Mouse (Mus musculus): ENCODE data around the gene Suclg2.

Gene Suclg2

DNA sequence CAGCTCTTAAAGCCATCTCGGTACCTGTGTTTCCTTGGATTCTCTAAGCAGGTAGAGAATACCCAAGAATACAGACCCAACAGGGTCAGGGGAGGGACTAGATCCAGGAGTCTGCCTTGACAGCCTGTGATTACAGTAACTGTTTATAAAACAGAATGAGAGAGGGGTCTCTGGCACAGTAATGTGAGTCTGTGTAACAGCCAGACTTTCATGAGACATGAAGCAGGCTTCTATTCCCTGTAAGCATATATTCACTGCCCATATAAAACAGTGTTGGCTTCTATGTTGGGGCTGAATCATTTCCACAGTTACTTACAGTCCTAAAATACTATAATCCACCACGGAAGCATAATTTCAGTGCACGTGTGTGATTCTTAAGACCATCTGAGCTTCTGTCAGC, 19.3 kb downstream of the Suclg2 start:
- DNase-seq: no peak

DNA sequence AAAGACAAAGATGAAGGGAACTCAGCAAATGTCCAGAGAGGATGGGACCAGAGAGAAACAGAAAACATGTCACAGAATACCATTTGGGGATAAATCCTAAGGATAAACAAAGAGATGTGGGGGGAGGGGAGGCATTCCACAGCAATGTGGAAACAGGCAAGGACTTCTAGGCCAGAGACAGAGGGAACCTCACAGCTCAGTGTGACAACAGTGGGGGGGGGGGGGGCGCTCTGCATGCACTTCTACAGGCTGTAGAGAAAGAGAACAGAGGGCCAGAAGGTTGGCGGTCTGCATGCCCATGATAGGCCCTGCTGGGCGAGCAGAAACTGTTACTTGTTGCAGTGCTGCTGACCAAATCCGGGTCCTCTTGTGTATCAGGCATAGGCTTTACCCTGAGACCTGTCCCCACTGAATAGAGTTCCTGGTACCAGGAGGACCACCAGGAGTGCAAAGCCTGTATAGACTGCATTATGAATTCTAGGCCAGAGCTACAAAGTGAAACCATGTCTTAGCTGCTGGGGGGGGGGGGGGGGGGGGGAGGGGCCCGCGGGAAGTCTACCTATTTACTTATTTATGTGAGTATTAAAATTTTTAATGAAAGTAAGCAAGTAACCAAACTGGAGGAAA, 20.0 kb downstream of the Suclg2 start:
- DNase-seq: no peak

DNA sequence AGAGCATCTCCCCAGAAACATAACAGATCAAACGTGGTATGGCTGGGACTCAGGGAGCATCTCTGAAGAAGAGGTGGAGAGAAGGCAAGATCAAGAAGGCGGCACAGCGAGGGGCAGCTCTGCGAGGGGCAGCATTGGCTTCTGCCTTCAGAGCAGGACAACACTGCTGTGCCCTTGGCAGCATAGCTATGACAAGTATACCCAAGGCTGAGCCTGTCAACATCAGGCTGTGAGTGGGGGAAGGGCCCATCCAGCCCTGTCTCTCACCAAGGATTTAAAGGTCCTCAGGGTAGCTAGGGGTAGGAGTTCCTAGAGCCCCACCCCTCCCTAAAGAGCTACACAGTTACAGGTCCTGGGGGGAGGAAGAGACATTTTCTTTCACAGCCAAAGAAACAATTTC, 23.7 kb downstream of the Suclg2 start:
- no peak for DNase-seq

DNA sequence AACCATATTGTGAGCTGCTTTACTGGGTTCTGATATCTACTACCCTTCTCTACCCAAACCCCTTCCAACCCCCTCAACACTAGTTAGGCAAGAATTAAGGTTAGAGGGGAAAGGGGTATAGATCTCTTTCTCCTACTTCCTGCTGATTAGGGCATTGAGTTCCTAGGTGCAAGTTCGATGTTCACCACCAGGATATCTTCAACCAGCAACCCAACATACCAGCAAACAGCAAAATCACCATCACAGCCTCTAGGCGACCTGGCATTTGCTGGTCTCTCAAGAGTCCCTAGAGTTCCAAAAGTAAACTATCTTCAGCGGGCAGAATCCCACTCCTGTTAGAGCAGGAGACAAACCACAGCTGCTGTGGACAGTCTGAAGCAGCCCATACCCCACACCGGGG, 33.4 kb downstream of the Suclg2 start:
- DNase-seq: no peak

DNA sequence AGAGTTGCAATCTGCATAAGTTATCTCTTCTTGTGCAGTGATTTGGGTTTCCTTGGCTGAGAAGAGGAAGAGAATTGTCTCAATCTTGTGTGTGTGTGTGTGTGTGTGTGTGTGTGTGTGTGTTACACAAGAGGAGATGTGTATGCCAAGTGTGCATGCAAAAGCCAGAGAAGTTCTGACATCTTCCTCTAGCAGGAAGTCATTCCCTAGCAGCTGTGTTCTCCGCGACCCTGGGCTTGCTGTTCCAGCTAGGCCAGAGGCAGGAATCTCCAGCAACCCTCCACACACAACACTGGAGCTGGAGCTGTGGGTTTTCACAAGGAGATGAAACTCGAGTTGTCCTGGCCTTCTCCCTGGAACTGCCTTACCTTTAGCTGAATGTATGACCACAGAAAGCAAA, 38.9 kb downstream of the Suclg2 start:
- DNase-seq: no peak

DNA sequence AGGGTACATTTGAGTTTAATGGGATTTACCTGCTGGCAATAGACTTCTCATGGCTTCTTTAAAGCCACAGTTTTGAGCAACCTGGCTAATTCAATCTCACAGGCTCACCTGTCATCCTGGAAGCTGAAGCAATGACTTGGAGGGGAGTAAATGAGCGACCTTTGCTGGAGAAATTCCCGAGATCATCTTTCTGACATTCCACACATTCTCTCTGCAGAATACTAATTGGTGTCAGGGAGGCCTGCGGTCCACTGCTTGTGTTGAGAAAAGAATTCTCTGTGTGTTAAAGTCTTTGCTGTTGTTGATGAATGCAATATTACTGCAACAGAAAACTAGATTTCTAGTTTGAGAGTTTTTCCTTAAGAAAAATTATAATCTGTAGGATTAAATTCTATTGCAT, 39.3 kb downstream of the Suclg2 start:
- no peak for DNase-seq

DNA sequence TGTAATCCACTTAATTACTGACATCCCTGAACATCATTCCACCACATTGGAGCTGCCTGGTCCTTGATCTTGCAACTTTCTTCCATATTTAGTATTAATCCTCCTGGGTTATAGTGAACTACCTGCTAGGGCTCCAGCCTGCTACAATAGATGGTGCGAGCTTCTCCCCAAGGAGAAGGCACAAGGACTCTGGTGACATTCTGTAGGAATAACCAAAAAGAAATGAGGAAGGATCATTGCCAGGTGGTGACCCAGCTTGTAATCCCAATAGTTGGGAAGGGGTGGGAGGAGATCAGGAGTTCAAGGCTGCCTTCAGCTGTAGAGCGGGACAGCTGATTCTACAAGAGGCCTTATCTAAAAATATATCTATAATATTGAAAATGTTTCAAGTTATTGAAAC, 41.6 kb downstream of the Suclg2 start:
- DNase-seq: no peak

DNA sequence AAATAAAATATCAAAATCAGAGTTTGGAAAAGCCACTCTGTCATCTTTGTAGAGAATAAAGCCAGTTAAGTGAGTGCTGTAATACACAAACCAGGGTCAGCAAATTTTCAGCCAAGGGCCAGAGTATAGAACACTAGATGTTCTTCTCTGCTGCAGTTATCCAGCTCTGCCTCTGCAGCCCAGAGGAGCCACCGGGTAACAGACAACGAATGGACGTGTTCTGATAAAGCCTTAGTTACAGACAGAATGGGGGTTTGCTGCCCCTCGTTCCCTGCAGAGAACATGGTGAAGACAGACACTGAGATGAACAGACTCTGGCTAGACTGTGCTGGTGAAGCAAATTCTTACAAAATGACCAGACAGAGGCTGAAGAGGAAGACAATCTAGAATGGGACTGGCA, 42.2 kb downstream of the Suclg2 start:
- DNase-seq: no peak

DNA sequence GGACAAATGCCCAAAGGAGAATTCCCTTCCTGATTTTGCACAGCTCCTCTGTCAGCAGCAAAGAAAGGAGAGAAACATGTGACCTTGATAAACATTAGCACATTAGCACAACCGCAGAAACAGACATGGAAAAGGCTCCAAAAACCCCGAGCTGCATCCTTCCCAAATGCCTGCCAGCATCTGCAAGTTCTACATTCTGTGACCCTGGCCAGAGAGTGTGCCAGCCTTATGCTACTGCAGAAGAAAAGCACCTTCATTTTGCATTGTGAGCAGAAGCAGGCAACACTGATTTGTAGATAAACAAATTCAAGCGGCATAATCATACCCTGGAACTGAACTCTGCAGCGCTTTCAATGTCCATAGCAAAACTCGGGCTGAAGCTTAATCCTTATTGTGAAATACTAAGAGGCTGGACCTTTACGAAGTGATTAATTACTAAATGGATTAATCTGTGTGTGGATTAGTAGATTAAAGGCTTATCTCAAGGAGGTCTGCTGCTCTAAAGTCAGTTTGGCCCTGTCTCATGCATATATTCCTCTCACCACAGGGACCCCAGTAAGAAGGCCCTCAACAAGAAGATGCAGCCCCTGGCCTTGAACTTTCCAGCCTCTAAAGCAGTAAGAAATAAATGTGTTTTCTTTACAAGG, 43.4 kb downstream of the Suclg2 start:
- DNase-seq: no peak

DNA sequence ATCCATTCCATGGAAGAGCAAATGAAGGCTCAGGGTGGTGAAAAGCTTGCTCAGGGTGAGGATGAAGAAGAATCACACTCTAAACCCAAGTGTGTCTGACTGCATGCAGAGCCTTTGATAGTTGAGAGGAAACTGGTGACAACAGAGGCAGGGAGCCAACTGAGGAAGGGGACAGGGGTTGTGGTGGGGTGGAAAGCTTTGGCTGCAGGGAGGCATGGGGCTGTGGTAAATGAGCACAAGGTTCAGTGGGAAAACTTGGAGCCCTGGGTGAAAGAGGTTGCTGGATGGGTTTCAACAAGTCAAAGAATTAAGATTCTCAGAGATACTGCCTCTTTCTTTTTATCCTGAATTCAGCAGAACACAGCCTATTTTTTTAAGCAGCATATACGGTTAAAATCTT, 43.9 kb downstream of the Suclg2 start:
- DNase-seq: no peak

DNA sequence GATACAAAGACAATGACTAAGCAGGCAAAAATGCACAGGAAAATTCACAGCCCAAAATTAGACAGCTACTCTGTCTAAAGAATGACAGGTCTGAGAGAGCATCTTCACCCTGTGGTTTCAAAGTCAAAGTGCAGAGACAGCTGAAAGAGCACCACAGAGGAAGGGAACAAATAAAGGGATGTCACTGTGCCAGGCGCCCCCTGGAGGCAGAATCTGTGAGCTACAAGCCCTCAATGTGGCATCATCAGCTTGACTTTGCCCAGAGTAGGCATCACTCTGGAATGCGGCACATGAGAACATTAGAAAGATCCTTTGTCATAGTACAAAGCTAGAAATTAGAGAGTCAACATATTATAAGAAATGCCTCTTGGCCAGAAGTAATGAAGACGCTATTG, 49.3 kb downstream of the Suclg2 start:
- peak; percentile 29 for DNase-seq

DNA sequence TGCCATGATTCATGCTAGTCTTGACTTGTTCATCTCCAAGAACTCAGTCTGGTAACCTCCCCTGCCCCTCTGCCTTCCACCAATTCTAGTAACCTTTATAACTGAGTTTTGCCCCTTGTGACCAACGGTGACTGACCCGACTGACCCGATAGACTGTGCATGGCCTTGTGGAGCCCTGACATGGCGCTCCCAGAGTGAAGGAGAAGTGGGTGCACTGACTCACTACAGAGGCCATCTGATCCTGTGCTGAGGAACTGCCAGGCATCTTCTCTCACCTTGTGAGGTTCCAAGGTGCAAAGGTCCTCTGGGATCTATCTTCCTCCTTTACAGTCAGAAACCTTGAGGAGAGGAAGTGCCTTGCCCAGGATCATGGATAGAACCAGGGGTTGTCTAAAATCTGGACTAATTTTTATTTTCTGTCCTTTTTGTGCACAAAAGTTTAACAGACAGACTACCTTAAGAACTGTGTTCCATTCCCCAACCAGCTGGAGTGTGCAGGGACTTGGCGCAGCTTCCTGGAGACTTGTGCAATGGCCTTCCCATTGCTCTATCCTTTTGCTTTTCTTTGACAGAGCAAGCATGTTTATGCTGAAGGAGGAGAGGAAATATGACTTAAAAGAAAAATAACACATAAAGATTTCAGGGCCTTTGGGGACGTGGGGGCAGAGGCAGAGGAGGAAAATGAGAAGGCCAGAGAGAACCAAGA, 49.8 kb downstream of the Suclg2 start:
- no peak for DNase-seq

DNA sequence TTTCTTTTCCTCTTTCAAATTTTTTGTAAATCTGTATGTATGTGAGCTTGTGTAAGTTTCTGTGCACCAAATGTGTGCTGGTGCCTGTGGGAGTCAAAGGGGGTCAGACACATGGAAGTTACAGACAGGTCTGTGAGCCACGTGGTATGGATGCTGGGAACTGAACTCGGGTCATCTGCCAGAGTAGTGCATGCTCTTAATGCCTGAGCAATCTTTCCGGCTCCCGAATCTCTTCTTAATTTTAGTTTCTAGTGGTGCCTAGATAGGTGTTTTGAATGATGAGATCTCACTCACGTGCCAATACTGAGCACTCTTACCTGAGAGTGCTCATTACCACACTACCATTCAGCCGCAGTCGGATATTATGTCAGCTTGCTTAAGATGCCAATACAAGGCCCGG, 60.9 kb downstream of the Suclg2 start:
- no peak for DNase-seq

DNA sequence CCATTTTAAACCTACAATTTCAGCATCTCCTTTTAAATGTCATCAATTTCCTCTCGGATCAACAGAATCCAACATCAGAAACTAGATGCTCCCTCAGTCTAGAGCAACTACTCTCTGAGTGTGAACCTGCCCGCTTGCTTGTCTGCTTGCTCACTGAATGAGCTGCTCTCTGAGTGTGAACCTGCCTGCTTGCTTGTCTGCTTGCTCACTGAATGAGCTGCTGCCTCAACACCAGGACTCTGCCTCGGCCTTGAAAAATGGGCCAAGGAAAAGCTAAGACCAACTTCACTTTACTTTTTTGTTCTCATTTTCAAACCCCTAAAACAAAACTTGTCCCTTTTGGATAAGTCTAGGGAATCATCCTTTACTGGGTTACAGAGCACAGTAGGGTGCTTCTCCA, 64.9 kb downstream of the Suclg2 start:
- DNase-seq: no peak

DNA sequence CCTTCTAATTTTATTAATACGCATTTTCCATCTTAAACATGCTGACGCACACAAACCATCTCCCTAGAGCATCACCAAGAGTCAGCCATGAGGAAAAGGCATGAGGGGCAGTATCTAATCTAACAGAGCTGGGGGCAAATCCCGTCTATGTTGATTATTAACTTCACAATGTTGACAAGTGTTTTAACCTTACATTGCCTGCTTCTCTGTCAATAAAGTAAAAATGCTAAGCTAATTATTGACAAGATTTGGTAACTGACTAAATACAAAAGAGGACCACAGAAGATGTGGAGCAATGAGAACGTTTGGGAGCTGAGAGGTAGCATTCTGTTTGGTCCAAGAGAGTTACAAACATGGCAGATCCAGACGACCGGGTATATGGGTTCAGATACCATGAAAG, 65.8 kb downstream of the Suclg2 start:
- no peak for DNase-seq

DNA sequence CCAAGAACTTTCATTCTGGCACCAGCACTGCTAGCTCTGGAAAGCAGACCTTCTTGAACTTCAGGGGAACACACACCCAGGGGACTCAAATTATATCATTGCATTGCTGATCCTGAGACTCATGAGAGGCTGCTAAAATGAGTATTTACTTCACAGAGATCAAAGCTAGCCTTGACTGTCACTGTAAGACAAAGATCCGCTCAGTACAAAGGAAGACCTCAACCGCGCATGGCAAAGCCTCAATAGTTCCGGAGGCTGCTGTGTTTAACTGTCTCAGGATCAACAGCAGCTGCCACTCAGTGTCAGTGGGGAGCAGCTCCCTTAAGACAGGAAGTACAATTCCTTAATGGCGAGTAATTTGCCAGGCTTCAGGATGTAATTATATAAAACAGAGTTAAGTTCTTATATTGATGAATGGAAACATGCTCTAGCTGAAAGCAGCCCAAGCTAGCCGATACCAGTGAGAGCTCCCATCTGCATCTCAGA, 67.2 kb downstream of the Suclg2 start:
- no peak for DNase-seq

DNA sequence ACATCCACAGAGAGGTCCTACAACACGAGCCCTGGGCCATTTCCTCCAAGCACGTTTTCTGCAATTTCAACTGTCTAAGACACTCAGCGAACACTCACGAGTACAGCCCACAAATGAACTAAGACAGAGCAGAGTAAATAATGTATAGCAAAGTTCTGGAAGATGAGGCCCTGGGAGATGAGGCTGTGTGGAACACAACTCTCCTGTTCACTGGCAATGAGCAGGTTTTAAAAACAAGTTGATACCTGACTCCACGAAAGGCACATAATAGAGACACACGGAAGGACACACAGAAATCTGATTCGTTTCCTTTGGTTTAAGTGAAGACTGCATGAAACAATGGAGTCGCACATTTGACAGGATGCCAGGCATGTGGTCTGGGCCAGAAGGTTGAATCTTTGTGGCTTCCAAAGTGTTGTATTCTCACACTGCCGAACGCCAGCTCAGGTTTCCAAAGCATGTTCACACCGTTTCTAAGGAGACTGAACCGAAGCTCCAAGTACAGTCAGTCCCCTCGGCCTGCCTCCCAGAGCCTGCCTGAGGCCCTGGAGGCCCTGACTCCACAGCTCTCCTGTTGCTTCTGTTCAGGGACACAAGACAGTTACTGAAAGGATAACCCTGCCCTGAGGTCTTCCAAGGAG, 68.4 kb downstream of the Suclg2 start:
- DNase-seq: no peak

DNA sequence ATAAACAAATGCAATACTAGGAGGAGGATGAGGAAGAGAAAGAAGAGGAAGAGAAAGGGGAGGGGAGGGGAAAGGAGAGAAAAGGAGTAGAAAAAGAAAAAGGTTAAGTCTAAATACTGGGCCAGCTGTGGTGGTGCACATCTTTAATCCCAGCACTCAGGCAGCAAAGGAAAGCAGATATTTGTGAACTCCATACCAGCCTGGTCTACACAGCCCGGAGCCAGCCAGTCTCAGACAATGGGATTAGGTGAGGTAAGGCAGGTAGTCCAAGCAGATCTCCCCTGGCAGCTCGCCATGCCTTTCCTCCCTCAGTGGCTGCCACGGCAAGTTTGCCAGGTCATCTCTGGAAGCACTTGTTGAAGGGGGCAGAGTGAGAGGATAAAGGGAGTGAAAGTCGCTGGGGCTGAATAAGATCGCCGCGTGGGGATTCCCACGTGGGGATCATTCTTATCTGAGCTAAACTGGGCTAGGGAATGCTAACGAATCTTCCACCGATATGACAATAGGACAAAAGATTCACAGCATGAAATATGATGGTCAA, 69.4 kb downstream of the Suclg2 start:
- no peak for DNase-seq

DNA sequence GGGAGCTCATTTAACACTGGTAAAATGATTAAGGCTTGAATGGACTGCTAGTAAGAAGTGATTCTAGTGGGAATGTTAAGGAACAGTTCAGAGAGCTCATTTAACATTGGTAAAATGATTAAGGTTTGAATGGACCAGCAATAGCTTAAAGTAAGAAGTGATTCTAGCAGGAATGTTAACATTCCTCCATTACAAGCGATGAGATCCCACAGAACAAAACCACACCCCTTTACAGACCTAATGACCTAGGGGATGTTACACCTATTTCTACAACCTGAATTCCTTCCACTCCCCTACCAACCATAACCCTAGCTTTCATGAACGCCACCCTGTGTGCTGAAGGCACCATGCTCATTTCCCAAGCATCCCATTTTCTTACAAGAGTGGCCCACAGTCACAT, 81.2 kb downstream of the Suclg2 start:
- no peak for DNase-seq

DNA sequence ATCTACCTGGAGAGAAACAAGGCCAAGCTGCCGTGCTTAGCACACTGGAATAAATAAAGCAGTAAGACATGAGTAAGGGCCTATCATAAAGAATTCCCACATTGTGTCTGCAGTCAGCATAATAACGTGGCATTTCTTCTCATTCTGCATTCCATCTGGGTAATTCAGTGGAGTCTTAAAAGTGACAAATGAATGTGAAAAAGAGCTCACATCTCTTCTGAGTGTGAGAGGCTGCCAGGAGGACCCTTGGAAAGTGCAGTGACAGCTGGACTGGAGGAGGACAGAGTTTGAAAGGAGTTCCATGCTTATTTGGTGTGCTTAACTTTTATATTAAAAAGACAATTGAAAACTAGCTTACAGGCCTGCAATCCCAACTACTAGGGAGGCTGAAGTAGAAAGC, 83.2 kb downstream of the Suclg2 start:
- peak; percentile 28 for DNase-seq

DNA sequence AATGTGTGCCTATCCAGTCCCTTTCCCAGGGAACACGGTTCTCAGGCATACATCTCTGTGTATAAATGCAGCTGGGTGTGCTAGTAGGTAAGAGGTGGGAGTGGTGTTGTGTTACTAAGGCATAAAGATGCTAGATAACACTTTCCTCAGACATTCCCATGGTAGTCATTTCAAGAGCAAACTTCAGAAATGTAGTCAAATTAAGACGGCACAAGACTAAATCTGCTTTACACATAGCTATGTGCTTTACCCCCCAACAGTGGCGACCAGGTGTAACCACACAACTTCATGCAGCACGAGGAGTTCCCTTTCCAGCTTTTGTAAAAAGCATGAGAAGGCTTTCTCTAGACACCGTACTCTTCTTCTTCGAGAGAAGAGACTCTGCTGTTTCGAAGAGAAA, 89.5 kb downstream of the Suclg2 start:
- DNase-seq: no peak

DNA sequence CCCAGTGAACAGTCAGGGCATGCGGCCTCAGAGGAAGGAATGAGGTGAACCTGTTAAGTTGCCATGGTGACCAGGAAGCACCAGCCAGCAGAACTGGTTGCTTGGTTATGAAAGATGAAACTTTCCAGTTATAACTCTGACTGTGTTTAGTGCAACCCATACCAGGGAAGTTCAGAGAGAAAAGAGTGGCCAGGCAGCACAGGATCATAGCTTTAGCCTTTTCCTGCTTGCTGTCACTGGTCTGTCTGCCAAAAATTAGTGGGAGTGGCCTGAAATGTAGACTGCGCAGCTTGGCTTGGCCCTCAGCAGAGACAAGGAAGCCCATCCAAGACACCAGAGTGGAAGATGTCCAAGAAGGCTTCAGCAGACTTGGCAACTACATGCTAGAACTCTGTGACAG, 96.8 kb downstream of the Suclg2 start:
- no peak for DNase-seq

DNA sequence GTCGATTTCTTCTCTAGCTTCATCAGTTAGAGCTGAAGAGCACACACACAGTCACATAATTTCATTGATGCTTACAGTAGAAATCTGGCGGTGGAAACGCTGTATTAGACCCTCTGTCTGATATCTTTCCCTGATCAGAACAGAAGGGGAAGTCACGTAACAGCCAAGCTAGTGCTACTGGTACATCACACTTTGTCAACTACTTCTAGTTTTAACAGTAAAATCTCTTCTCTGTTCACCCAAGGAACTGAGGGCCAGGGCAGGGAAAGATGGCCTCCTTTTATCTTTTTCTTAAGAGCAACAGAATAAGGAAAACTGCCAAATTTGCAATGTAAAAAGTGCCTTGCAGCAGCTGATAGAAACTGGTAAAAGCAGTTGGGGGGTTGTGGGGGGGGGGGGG, 97.8 kb downstream of the Suclg2 start:
- DNase-seq: no peak

DNA sequence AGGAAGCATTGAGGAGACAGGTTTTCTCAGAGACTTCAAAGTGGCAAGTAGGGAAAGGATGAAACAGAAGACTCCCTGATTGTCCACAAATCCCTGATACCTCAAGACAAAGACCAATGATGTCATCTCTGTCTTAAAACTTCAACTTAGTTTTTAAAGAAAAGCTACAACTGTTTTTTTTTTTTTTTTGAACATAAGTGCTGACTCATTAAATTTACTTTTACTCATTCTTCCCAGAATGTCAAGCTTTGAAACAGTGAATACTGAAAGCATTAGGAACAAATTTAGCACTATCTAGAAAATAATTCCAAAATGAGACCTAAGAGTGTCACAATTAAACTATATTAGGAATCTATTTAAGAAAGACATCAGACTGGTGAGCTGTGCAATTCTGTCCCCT, 98.8 kb downstream of the Suclg2 start:
- no peak for DNase-seq

All from layer of hippocampus, adult 9-11 months (tissue).